Comparison of ENCODE assay signal across 17 mouse cellular contexts in the genomic region with DNA sequence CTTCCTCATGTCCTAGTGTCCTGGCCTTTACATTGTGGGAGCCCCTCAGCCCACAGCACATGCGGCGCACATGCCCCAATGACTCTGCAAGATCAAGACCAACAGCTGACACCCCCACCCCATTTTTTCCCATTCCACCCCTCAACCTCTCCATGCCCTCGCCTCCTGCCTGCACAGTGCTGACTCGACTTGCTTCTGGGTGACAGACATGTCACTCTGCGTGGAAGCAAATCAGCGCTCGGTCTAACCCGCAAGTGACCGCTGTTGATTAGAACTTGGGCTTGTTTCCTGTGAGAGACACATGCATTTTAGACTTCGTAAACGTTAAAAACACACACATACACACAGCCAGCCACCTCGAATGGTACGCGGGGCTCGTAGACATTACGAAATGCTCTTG. TPM values are rescaled to one million over a fixed set of nuclear protein-coding genes. Genes with fewer than 3 reads are reported as not detected.
A peak's percentile ranks its signal among the peaks of the same experiment; 100 is the strongest.
DNase-seq lines count a peak whose midpoint lies in the region; ATAC-seq and TF ChIP-seq lines count a peak whose summit lies in the region.
"Had no signal": no experiment of that assay in that cellular context is flagged by ENCODE, and none has a peak within 500 bp of the region (broad histone marks: within the 10 kb centered on the region; RNA-seq: fewer than 3 reads in every experiment).

No protein-coding gene starts in this region.

- no peak for TF ChIP-seq POLR2A in cerebellum, adult 2 months (IDR thresholded peaks at IDR 0.05; ENCODE audit: borderline replicate concordance, insufficient read depth, low read length)

- H3K4me3 ChIP-seq in cerebellum, adult 2 months (replicated peaks; ENCODE audit: insufficient read depth, low read depth, low read length): peak overlapping the region; percentile 78
- H3K4me3 ChIP-seq in layer of hippocampus, adult 2 months: peak overlapping the region; percentile 70
- peak overlapping the region; percentile 68 for H3K4me3 ChIP-seq in hindbrain, embryonic 14.5 days (replicated peaks; ENCODE audit: low read length)
- peak overlapping the region; percentile 79 for H3K4me3 ChIP-seq in midbrain, postnatal 0 days (ENCODE audit: low read depth, low read length)
- H3K4me3 ChIP-seq in kidney, embryonic 16.5 days (ENCODE audit: low read length): no peak overlapping the region

- H3K4me1 ChIP-seq in cerebellum, adult 2 months (ENCODE audit: control insufficient read depth, insufficient read depth, low read length): peaks cover 15% of the 10 kb centered on the region
- peaks cover 32% of the 10 kb centered on the region for H3K4me1 ChIP-seq in hindbrain, embryonic 14.5 days (replicated peaks; ENCODE audit: control insufficient read depth, insufficient read depth, low read length)
- peaks cover 9% of the 10 kb centered on the region; the same call in 1 of the 2 replicates for H3K4me1 ChIP-seq in midbrain, postnatal 0 days (ENCODE audit: insufficient read depth, low read length)
- peaks cover 3% of the 10 kb centered on the region; the same call in 1 of the 2 replicates for H3K4me1 ChIP-seq in kidney, embryonic 16.5 days (ENCODE audit: insufficient read depth, low read length)

- no peaks in the 10 kb centered on the region for H3K9me3 ChIP-seq in hindbrain, embryonic 14.5 days (ENCODE audit: control insufficient read depth, low read length)
- H3K9me3 ChIP-seq in midbrain, postnatal 0 days (ENCODE audit: low read length): no peaks in the 10 kb centered on the region
- H3K9me3 ChIP-seq in kidney, embryonic 16.5 days (ENCODE audit: low read length): no peaks in the 10 kb centered on the region

- H3K9ac ChIP-seq in hindbrain, embryonic 14.5 days: peak overlapping the region; percentile 85
- peak overlapping the region; percentile 83; the same call in 1 of the 2 replicates for H3K9ac ChIP-seq in midbrain, postnatal 0 days (replicated peaks; ENCODE audit: low read length, poor library complexity, severe bottlenecking)
- H3K9ac ChIP-seq in kidney, embryonic 16.5 days (replicated peaks; ENCODE audit: low read length): no peak overlapping the region
- H3K9ac ChIP-seq: liver, postnatal 0 days had no signal

- H3K27ac ChIP-seq in cerebellum, adult 2 months (ENCODE audit: insufficient read depth, low read length): no peak overlapping the region
- peak overlapping the region; percentile 88 for H3K27ac ChIP-seq in layer of hippocampus, adult 2 months
- H3K27ac ChIP-seq in hindbrain, embryonic 14.5 days: peak overlapping the region; percentile 91; the same call in 1 of the 2 replicates
- H3K27ac ChIP-seq in midbrain, postnatal 0 days (ENCODE audit: low read depth, low read length): 0 out of 2 replicates have a peak overlapping the region, but pooled peaks have one; percentile 57
- no peak overlapping the region for H3K27ac ChIP-seq in kidney, embryonic 16.5 days (ENCODE audit: low read length)

- TF ChIP-seq CTCF in cerebellum, adult 2 months (IDR thresholded peaks at IDR 0.05; ENCODE audit: borderline replicate concordance, insufficient read depth, low read depth, low read length): no peak
- no peak for TF ChIP-seq CTCF in layer of hippocampus, adult 2 months (conservative IDR thresholded peaks at IDR 0.05)
- TF ChIP-seq CTCF in midbrain, postnatal 0 days (IDR thresholded peaks at IDR 0.05): no peak

- peak overlapping the region; percentile 67 for H3K4me2 ChIP-seq in hindbrain, embryonic 14.5 days (replicated peaks)
- H3K4me2 ChIP-seq in midbrain, postnatal 0 days (ENCODE audit: low read depth, low read length, poor library complexity, severe bottlenecking): peak overlapping the region; percentile 75
- no peak overlapping the region for H3K4me2 ChIP-seq in kidney, embryonic 16.5 days (replicated peaks; ENCODE audit: low read depth, low read length)

- no peak for ATAC-seq in hindbrain, embryonic 14.5 days (ENCODE audit: low FRiP score)
- no peak for ATAC-seq in midbrain, postnatal 0 days (ENCODE audit: low FRiP score)
- ATAC-seq in kidney, embryonic 16.5 days (ENCODE audit: low FRiP score, low TSS enrichment): no peak
- ATAC-seq: liver, postnatal 0 days had no signal

- WGBS in cerebellum, adult 2 months: 16% methylated on average over 16 of the region's 16 CpGs
- WGBS in hindbrain, embryonic 14.5 days: 73% methylated on average over 16 of the region's 16 CpGs
- WGBS in midbrain, postnatal 0 days: 71% methylated on average over 16 of the region's 16 CpGs
- WGBS in kidney, embryonic 16.5 days: 89% methylated on average over 16 of the region's 16 CpGs

- H3K36me3 ChIP-seq in hindbrain, embryonic 14.5 days (replicated peaks; ENCODE audit: control insufficient read depth, insufficient read depth): no peaks in the 10 kb centered on the region
- H3K36me3 ChIP-seq in midbrain, postnatal 0 days (ENCODE audit: insufficient read depth, low read length): no peaks in the 10 kb centered on the region
- H3K36me3 ChIP-seq in kidney, embryonic 16.5 days (ENCODE audit: insufficient read depth, low read length): no peaks in the 10 kb centered on the region

- no peaks in the 10 kb centered on the region for H3K27me3 ChIP-seq in cerebellum, adult 2 months (ENCODE audit: control insufficient read depth, insufficient read depth, low read length)
- H3K27me3 ChIP-seq in hindbrain, embryonic 14.5 days (ENCODE audit: control insufficient read depth, insufficient read depth, low read length): no peaks in the 10 kb centered on the region
- H3K27me3 ChIP-seq in midbrain, postnatal 0 days (ENCODE audit: insufficient read depth, low read length): no peaks in the 10 kb centered on the region
- peaks cover 14% of the 10 kb centered on the region for H3K27me3 ChIP-seq in kidney, embryonic 16.5 days (ENCODE audit: insufficient read depth, low read length)

- DNase-seq in cerebellum, adult 2 months: peak; percentile 47 to 59
- DNase-seq in cerebellum, postnatal 4 days (ENCODE audit: low spot score in 2 of 2): no peak
- DNase-seq in layer of hippocampus, adult 2 months (ENCODE audit: low spot score in 2 of 2): no peak
- no peak for DNase-seq in layer of hippocampus, adult 11-12 months (ENCODE audit: low spot score)
- peak; percentile 25 for DNase-seq in hindbrain, embryonic 14.5 days (ENCODE audit: low spot score)
- DNase-seq in midbrain, postnatal 0 days (ENCODE audit: low spot score): no peak
- no peak for DNase-seq in ovary, postnatal 14 days (ENCODE audit: low spot score)
- DNase-seq: adrenal gland, postnatal 25 days; heart, adult 11 months; kidney, adult 2 months; kidney, postnatal 4 days; liver, postnatal 0 days; lung, postnatal 4 days had no signal

RNA-seq across cellular contexts. Expression of a gene that starts 2.1 kb away (rescaled TPM):
- 45.8 and 48.5 TPM in 2 replicates for polyA plus RNA-seq in cerebellum, adult 2 months (2012; rRNA removed)
- total RNA-seq in layer of hippocampus, adult 2 months (2021): 10 to 100 TPM; 36.0 to 36.8 TPM
- polyA plus RNA-seq in hindbrain, embryonic 14.5 days (2014; fragmentation: Nextera tagmentation; extraction: Ambion mirVana): 14.7 and 15.4 TPM in 2 replicates
- total RNA-seq in midbrain, postnatal 0 days (2014; rRNA removed): 22.3 and 22.6 TPM in 2 replicates
- 15.7 and 16.7 TPM in 2 replicates for polyA plus RNA-seq in midbrain, postnatal 0 days (2015; fragmentation: Nextera tagmentation; extraction: Ambion mirVana)
- not detected in 2 replicates for polyA plus RNA-seq in kidney, embryonic 16.5 days (2015; fragmentation: Nextera tagmentation; extraction: Ambion mirVana)
- total RNA-seq: CH12.LX; gastrocnemius, adult 18-20 months had no signal
- polyA plus RNA-seq: heart, embryonic 14.5 days; liver, postnatal 0 days had no signal

RNA-seq across cellular contexts. Expression of a gene that starts 56.2 kb away (rescaled TPM):
- polyA plus RNA-seq in cerebellum, adult 2 months (2012; rRNA removed): 52.0 and 56.5 TPM in 2 replicates
- total RNA-seq in layer of hippocampus, adult 2 months (2021): 10 to 100 TPM; 22.7 to 23.3 TPM
- 105 and 108 TPM in 2 replicates for polyA plus RNA-seq in hindbrain, embryonic 14.5 days (2014; fragmentation: Nextera tagmentation; extraction: Ambion mirVana)
- 29.5 and 37.3 TPM in 2 replicates for total RNA-seq in midbrain, postnatal 0 days (2014; rRNA removed)
- polyA plus RNA-seq in midbrain, postnatal 0 days (2015; fragmentation: Nextera tagmentation; extraction: Ambion mirVana): 116 and 120 TPM in 2 replicates
- polyA plus RNA-seq in kidney, embryonic 16.5 days (2015; fragmentation: Nextera tagmentation; extraction: Ambion mirVana): 83.7 and 91.0 TPM in 2 replicates

Comparison
In these comparisons a context has a peak if more than half of its experiments do, and no peak if none do; other contexts are left out.
1. DNase-seq: peak in cerebellum, adult 2 months (2 of 2) and hindbrain, embryonic 14.5 days (single experiment); none in cerebellum, postnatal 4 days (0 of 2), layer of hippocampus, adult 2 months (0 of 2), layer of hippocampus, adult 11-12 months (single experiment), midbrain, postnatal 0 days (single experiment) and ovary, postnatal 14 days (single experiment).
2. H3K27ac ChIP-seq: peak in layer of hippocampus, adult 2 months (single experiment), hindbrain, embryonic 14.5 days (single experiment) and midbrain, postnatal 0 days (single experiment); none in cerebellum, adult 2 months (single experiment) and kidney, embryonic 16.5 days (single experiment).
3. RNA of a gene that starts 2.1 kb away (polyA plus RNA-seq): 45.8 to 48.5 TPM in cerebellum, adult 2 months, 15.7 to 16.7 TPM in midbrain, postnatal 0 days and 14.7 to 15.4 TPM in hindbrain, embryonic 14.5 days; not detected in kidney, embryonic 16.5 days; every median in the first group is over 10 times any median in the second.